Mouse (Mus musculus): Measurements from ENCODE around the gene Akr1a1. TPM values are rescaled to one million over a fixed set of nuclear protein-coding genes. Genes with fewer than 3 reads are reported as not detected.

Akr1a1 gene
- polyA plus RNA-seq, 1 experiment from 2014 or later, result 775 TPM

DNA sequence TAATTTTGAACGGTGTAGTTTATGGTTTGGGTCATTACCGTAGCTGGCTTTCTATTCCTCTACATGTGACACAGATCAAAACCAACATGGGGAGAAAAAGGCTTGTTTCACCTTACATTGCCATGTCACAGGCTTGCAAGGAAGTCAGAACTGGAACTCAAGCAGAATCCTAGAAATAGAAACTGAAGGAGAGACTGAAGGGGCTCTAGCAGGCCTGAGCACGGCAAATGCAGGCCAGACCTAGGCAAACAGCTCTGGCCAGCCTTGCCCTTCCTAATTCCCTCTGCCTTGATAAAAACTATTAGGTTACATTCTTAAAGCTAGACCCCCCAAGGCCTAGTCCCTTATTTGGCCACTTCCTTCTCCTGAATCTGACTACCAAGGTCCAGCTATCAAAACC lies 4.2 kb upstream of the Akr1a1 start:
- H3K9ac ChIP-seq, result no peak overlapping the region
- H3K36me3 ChIP-seq, result no peaks in the 10 kb centered on the region
- no peaks in the 10 kb centered on the region for H3K9me3 ChIP-seq
- no peak overlapping the region for H3K27ac ChIP-seq
- H3K4me2 ChIP-seq, result no peak overlapping the region
- H3K4me3 ChIP-seq, result no peak overlapping the region
- H3K27me3 ChIP-seq, result no peaks in the 10 kb centered on the region
- H3K4me1 ChIP-seq, result peaks cover 3% of the 10 kb centered on the region; the same call in 1 of the 2 replicates
- ATAC-seq (ENCODE audit: insufficient number of reproducible peaks, insufficient read depth, low FRiP score, low TSS enrichment, low read depth), result no peak
- 59% methylated on average over 3 of the region's 3 CpGs for WGBS

DNA sequence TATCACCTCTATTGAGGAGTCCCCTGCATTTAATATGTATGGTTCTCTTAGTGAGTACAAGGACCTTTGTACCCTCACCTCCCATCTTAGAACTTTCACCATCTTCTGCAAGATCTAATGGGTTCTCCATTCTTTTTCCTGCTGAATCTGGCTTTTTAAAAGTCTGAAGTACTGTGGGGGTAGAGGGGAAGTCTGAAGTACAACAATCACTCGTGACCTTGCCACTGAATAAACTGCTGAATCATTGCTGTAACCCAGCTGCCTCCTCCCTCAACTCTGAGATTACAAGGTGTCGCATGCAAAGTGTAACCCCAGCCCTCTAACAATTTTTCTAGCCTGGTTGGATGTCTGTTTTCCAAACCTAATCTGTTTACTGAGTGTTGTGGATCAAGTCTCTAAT lies 3.6 kb upstream of the Akr1a1 start:
- 0 out of 2 replicates have a peak, but pooled peaks cover 1% of the 10 kb centered on the region for H3K36me3 ChIP-seq
- H3K27me3 ChIP-seq, result no peaks in the 10 kb centered on the region
- H3K9ac ChIP-seq, result no peak overlapping the region
- no peaks in the 10 kb centered on the region for H3K9me3 ChIP-seq
- no peak overlapping the region for H3K4me3 ChIP-seq
- no peak overlapping the region for H3K4me2 ChIP-seq
- peaks cover 5% of the 10 kb centered on the region for H3K4me1 ChIP-seq
- 57% methylated on average over 2 of the region's 2 CpGs for WGBS
- no peak overlapping the region for H3K27ac ChIP-seq
- no peak for ATAC-seq (ENCODE audit: insufficient number of reproducible peaks, insufficient read depth, low FRiP score, low TSS enrichment, low read depth)

DNA sequence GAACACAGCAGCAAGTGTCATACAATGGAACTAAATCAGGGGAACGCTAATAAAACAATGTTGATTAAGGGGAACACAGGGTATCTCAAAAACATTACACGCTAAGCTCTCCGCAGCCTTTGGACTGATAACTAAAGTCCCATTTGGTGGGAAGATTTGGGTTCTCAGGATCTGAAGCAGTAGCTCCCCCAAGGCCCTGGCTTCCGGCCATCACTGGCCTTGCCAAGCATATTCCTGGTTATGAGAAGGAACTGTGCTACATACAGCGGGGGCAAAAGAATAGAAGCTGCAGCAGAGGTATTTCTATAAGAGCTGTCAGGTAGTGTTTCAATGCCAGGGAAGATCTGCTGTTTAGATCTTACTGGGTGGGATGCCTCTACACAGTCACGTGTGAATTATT lies 1.7 kb upstream of the Akr1a1 start:
- Histone ChIP-seq H3K9ac (no peak overlapping the region), H3K36me3 (peaks cover 15% of the 10 kb centered on the region), H3K9me3 (no peaks in the 10 kb centered on the region), H3K4me2 (no peak overlapping the region), H3K4me3 (no peak overlapping the region), H3K27me3 (no peaks in the 10 kb centered on the region), H3K27ac (no peak overlapping the region), H3K4me1 (peaks cover 23% of the 10 kb centered on the region)
- ATAC-seq (ENCODE audit: insufficient number of reproducible peaks, insufficient read depth, low FRiP score, low TSS enrichment, low read depth), result no peak
- 86% methylated on average over 6 of the region's 6 CpGs for WGBS

DNA sequence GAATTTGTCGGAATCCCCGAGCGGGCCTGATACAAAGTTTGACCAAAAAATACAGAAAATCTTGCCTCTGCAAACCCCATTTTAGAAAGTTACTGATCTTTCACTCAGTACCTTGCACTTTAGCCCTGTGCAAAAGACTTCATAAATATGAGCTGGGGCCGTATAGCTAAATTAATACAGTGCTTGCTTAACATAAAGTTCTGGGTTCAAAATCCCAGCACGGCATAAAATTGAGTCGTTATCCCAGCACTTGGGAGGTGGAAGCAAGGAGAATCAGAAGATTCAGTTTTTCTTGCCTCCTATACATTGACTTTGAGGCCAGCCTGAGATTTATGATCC lies 286 bp upstream of the Akr1a1 start:
- Histone ChIP-seq H3K27ac (peak overlapping the region; percentile 73), H3K9ac (peak overlapping the region; percentile 95), H3K27me3 (no peaks in the 10 kb centered on the region), H3K4me3 (peak overlapping the region; percentile 85), H3K9me3 (no peaks in the 10 kb centered on the region), H3K4me1 (peaks cover 34% of the 10 kb centered on the region), H3K36me3 (peaks cover 24% of the 10 kb centered on the region), H3K4me2 (peak overlapping the region; percentile 88)
- 13% methylated on average over 6 of the region's 6 CpGs for WGBS
- no peak for ATAC-seq (ENCODE audit: insufficient number of reproducible peaks, insufficient read depth, low FRiP score, low TSS enrichment, low read depth)

- WGBS, result 40% methylated on average over 5 of the region's 5 CpGs
Observed at GRCm38 (mm10) chr4:116650365-116650764, 1.1 kb downstream of the Akr1a1 start.

GRCm38 (mm10) chr4:116649411-116649810 lies 2.1 kb downstream of the Akr1a1 start:
- H3K9ac ChIP-seq, result no peak overlapping the region
- no peaks in the 10 kb centered on the region for H3K27me3 ChIP-seq
- H3K9me3 ChIP-seq, result no peaks in the 10 kb centered on the region
- ATAC-seq (ENCODE audit: insufficient number of reproducible peaks, insufficient read depth, low FRiP score, low TSS enrichment, low read depth), result no peak
- H3K4me1 ChIP-seq, result peaks cover 43% of the 10 kb centered on the region
- peak overlapping the region; percentile 88 for H3K4me2 ChIP-seq
- no peak overlapping the region for H3K27ac ChIP-seq
- WGBS, result 93% methylated on average over 2 of the region's 2 CpGs
- H3K4me3 ChIP-seq, result peak overlapping the region; percentile 85
- H3K36me3 ChIP-seq, result peaks cover 43% of the 10 kb centered on the region

More at GRCm38 (mm10) chr4:116650365-116650764, 1.1 kb downstream of the Akr1a1 start:
- Histone ChIP-seq H3K4me3 (peak overlapping the region; percentile 85), H3K4me2 (peak overlapping the region; percentile 88), H3K9ac (peak overlapping the region; percentile 95), H3K27ac (peak overlapping the region; percentile 91), H3K27me3 (no peaks in the 10 kb centered on the region), H3K9me3 (no peaks in the 10 kb centered on the region), H3K36me3 (peaks cover 33% of the 10 kb centered on the region), H3K4me1 (peaks cover 42% of the 10 kb centered on the region)
- no peak for ATAC-seq (ENCODE audit: insufficient number of reproducible peaks, insufficient read depth, low FRiP score, low TSS enrichment, low read depth)

DNA sequence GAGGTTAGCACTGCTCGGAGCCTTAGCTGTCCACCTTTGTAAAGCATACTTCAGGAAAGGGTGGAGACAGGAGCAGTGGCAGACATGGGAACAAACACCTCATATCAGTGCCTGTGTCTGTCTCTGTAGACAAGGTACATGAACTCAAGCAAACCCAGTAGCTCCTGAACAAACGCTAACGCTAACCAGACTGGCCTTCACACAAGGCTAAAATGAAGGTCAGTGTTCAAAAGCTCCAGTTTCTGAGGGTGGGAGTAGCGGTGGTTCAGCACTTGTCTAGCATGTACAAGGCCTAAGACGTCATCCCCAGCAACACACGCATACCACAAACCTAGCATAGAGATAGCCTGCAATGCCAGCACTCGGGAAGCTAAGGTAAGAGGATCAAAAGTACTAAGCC lies 5.9 kb downstream of the Akr1a1 start:
- no peak for ATAC-seq (ENCODE audit: insufficient number of reproducible peaks, insufficient read depth, low FRiP score, low TSS enrichment, low read depth)
- Histone ChIP-seq H3K27me3 (no peaks in the 10 kb centered on the region), H3K9me3 (no peaks in the 10 kb centered on the region), H3K9ac (no peak overlapping the region), H3K4me2 (no peak overlapping the region), H3K4me3 (no peak overlapping the region), H3K36me3 (peaks cover 77% of the 10 kb centered on the region), H3K27ac (no peak overlapping the region), H3K4me1 (peaks cover 40% of the 10 kb centered on the region)
- 85% methylated on average over 7 of the region's 7 CpGs for WGBS

- ATAC-seq (ENCODE audit: insufficient number of reproducible peaks, insufficient read depth, low FRiP score, low TSS enrichment, low read depth), result no peak
- peaks cover 82% of the 10 kb centered on the region for H3K36me3 ChIP-seq
Observed at GRCm38 (mm10) chr4:116644326-116644725, 7.2 kb downstream of the Akr1a1 start.

DNA sequence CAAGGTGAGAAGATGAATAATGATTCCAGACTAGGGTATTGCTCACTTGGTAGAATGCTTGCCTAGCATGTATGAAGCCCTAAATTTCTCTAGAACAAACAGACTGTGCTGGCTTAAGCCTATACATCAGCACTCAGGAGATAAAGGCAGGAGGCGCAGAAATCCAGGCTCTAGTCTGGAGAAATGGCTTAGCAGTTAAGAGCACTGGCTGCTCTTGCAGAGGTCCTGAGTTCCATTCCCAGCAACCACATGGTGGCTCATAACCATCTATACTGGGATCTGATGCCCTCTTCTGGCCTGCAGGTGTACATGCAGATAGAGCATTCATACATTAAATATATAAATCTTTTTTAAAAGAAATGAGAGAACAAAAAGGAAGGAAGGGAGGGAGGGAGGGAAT lies 9.4 kb downstream of the Akr1a1 start:
- 95% methylated on average over 1 of the region's 1 CpGs for WGBS
- Histone ChIP-seq H3K4me1 (peaks cover 9% of the 10 kb centered on the region), H3K9ac (no peak overlapping the region), H3K9me3 (no peaks in the 10 kb centered on the region), H3K27ac (no peak overlapping the region), H3K4me3 (no peak overlapping the region), H3K4me2 (no peak overlapping the region), H3K27me3 (no peaks in the 10 kb centered on the region), H3K36me3 (peaks cover 86% of the 10 kb centered on the region)
- ATAC-seq (ENCODE audit: insufficient number of reproducible peaks, insufficient read depth, low FRiP score, low TSS enrichment, low read depth), result no peak

More at GRCm38 (mm10) chr4:116644326-116644725, 7.2 kb downstream of the Akr1a1 start:
- Histone ChIP-seq H3K4me3 (no peak overlapping the region), H3K4me1 (peaks cover 30% of the 10 kb centered on the region), H3K27me3 (no peaks in the 10 kb centered on the region), H3K9ac (no peak overlapping the region), H3K27ac (no peak overlapping the region), H3K9me3 (no peaks in the 10 kb centered on the region), H3K4me2 (no peak overlapping the region)
- whole genome bisulfite sequencing, result 55% methylated on average over 6 of the region's 6 CpGs

GRCm38 (mm10) chr4:116638821-116639220 lies 12.7 kb downstream of the Akr1a1 start:
- Histone ChIP-seq H3K27ac (no peak overlapping the region), H3K36me3 (peaks cover 93% of the 10 kb centered on the region), H3K27me3 (no peaks in the 10 kb centered on the region), H3K4me1 (no peaks in the 10 kb centered on the region), H3K9ac (no peak overlapping the region), H3K9me3 (no peaks in the 10 kb centered on the region), H3K4me3 (no peak overlapping the region), H3K4me2 (no peak overlapping the region)
- whole genome bisulfite sequencing, result 96% methylated on average over 6 of the region's 6 CpGs
- no peak for ATAC-seq (ENCODE audit: insufficient number of reproducible peaks, insufficient read depth, low FRiP score, low TSS enrichment, low read depth)

DNA sequence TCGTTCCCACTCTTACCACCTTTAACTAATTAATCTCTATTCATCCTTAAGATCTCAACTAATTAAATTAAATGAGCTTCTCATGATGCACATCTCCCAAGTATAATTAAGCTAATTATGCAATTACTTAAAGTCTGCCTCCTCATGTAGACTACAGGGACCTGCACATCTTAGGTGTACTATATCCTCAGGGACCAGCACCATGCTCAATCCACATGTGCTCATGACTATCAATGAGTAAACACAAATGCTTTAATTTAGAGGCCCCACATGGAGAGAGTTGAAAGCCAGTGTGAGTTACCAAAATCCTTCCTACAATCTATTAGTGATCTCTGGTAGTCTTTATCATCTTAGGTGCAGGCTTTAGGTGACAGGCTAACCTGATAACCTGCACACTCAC lies 16.3 kb downstream of the Akr1a1 start:
- no peaks in the 10 kb centered on the region for H3K27me3 ChIP-seq
- ATAC-seq (ENCODE audit: insufficient number of reproducible peaks, insufficient read depth, low FRiP score, low TSS enrichment, low read depth), result no peak
- no peaks in the 10 kb centered on the region for H3K4me1 ChIP-seq
- no peak overlapping the region for H3K9ac ChIP-seq
- H3K4me2 ChIP-seq, result no peak overlapping the region
- no peaks in the 10 kb centered on the region for H3K9me3 ChIP-seq
- 71% methylated on average over 1 of the region's 1 CpGs for WGBS
- H3K27ac ChIP-seq, result no peak overlapping the region
- H3K4me3 ChIP-seq, result no peak overlapping the region
- peaks cover 67% of the 10 kb centered on the region for H3K36me3 ChIP-seq

GRCm38 (mm10) chr4:116627722-116628662 lies 23.5 kb downstream of the Akr1a1 start, which contains the start of gene Nasp:
TSS of gene Nasp (minus strand) at chr4:116627941.
- H3K4me1 ChIP-seq, result peaks cover 13% of the 10 kb centered on the region
- H3K4me2 ChIP-seq, result peak within 1 kb of the TSS; percentile 67
- peak within 1 kb of the TSS; percentile 96 for H3K27ac ChIP-seq
- H3K9me3 ChIP-seq, result no peaks in the 10 kb centered on the region
- no peaks in the 10 kb centered on the region for H3K27me3 ChIP-seq
- peak; percentile 83; the same call in 1 of the 2 replicates for ATAC-seq (ENCODE audit: insufficient number of reproducible peaks, insufficient read depth, low FRiP score, low TSS enrichment, low read depth)
- WGBS, result 5% methylated on average over 23 of the region's 23 CpGs
- H3K9ac ChIP-seq, result peak within 1 kb of the TSS; percentile 90
- H3K36me3 ChIP-seq, result peaks cover 16% of the 10 kb centered on the region; the same call in 1 of the 2 replicates
- H3K4me3 ChIP-seq, result peak within 1 kb of the TSS; percentile 80
